Mouse (Mus musculus) lung, adult 18-20 months (tissue): ENCODE results near the gene Il13.

Experiments used
- DNase-seq, 2 experiments: peaks; one replicate each; pipeline ENCODE4 v3.0.0; 2022; ENCODE audit warnings: mixed read lengths in 2 of 2

Il13 gene

GRCm38 (mm10) chr11:53634556-53634955, at the start of gene Il13:
Gene Il13 (minus strand): TSS chr11:53634702.
- DNase-seq: no peak

GRCm38 (mm10) chr11:53682994-53683530, 48.6 kb upstream of the Il13 start:
- peak; percentile 12 to 34 for DNase-seq

GRCm38 (mm10) chr11:53682170-53682569, 47.7 kb upstream of the Il13 start:
- DNase-seq: no peak

- DNase-seq: no peak
Observed at GRCm38 (mm10) chr11:53681686-53682085, 47.2 kb upstream of the Il13 start.

GRCm38 (mm10) chr11:53680141-53680540, 45.6 kb upstream of the Il13 start:
- DNase-seq: peak in 1 of 2 experiments; percentile 28

GRCm38 (mm10) chr11:53671414-53671813, 36.9 kb upstream of the Il13 start:
- no peak for DNase-seq

- DNase-seq: no peak
Observed at GRCm38 (mm10) chr11:53664091-53664490, 29.6 kb upstream of the Il13 start.

GRCm38 (mm10) chr11:53662794-53663674, 28.5 kb upstream of the Il13 start:
- no peak for DNase-seq

GRCm38 (mm10) chr11:53657828-53658227, 23.3 kb upstream of the Il13 start:
- no peak for DNase-seq

GRCm38 (mm10) chr11:53657381-53657780, 22.9 kb upstream of the Il13 start:
- DNase-seq: no peak

- no peak for DNase-seq
Observed at GRCm38 (mm10) chr11:53656558-53657202, 22.2 kb upstream of the Il13 start.

- DNase-seq: no peak
Observed at GRCm38 (mm10) chr11:53655043-53655442, 20.5 kb upstream of the Il13 start.

- no peak for DNase-seq
Observed at GRCm38 (mm10) chr11:53652427-53652826, 17.9 kb upstream of the Il13 start.

GRCm38 (mm10) chr11:53651441-53651840, 16.9 kb upstream of the Il13 start:
- DNase-seq: no peak

GRCm38 (mm10) chr11:53644017-53644416, 9.5 kb upstream of the Il13 start:
- no peak for DNase-seq

- no peak for DNase-seq
Observed at GRCm38 (mm10) chr11:53642744-53643279, 8.3 kb upstream of the Il13 start.

GRCm38 (mm10) chr11:53637803-53638260, 3.3 kb upstream of the Il13 start:
- no peak for DNase-seq

GRCm38 (mm10) chr11:53637046-53637802, 2.7 kb upstream of the Il13 start:
- no peak for DNase-seq

GRCm38 (mm10) chr11:53636183-53636646, 1.7 kb upstream of the Il13 start:
- DNase-seq: no peak

GRCm38 (mm10) chr11:53635590-53636182, 1.2 kb upstream of the Il13 start:
- DNase-seq: no peak

- DNase-seq: no peak
Observed at GRCm38 (mm10) chr11:53633644-53634043, 858 bp downstream of the Il13 start.

- no peak for DNase-seq
Observed at GRCm38 (mm10) chr11:53632122-53632733, 2.3 kb downstream of the Il13 start.
